10 mouse cellular contexts compared by ENCODE assay signal in genomic region chr5:107295061-107295816, GRCm38 (mm10). TPM values are rescaled to one million over a fixed set of nuclear protein-coding genes. Genes with fewer than 3 reads are reported as not detected.
DNase-seq lines count a peak whose midpoint lies in the region; ATAC-seq and TF ChIP-seq lines count a peak whose summit lies in the region.
"Had no signal": no experiment of that assay in that cellular context is flagged by ENCODE, and none has a peak within 500 bp of the region (broad histone marks: within the 10 kb centered on the region; RNA-seq: fewer than 3 reads in every experiment).

No protein-coding gene starts in this region.

- H3K4me1 ChIP-seq in heart, embryonic 11.5 days (ENCODE audit: control insufficient read depth, insufficient read depth, low read length), result no peaks in the 10 kb centered on the region
- no peaks in the 10 kb centered on the region for H3K4me1 ChIP-seq in forebrain, postnatal 0 days (ENCODE audit: insufficient read depth)
- H3K4me1 ChIP-seq in forebrain, embryonic 12.5 days, result peaks cover 13% of the 10 kb centered on the region

- no peak overlapping the region for H3K9ac ChIP-seq in heart, embryonic 11.5 days (ENCODE audit: low read depth, low read length)
- H3K9ac ChIP-seq in forebrain, postnatal 0 days, result no peak overlapping the region
- H3K9ac ChIP-seq in forebrain, embryonic 12.5 days, result no peak overlapping the region
- H3K9ac ChIP-seq: lung, embryonic 15.5 days had no signal

- no peak overlapping the region for H3K4me3 ChIP-seq in heart, embryonic 11.5 days (ENCODE audit: low read depth, low read length)
- H3K4me3 ChIP-seq in forebrain, postnatal 0 days (ENCODE audit: low read depth, low read length), result no peak overlapping the region
- H3K4me3 ChIP-seq in forebrain, embryonic 12.5 days (replicated peaks), result no peak overlapping the region
- H3K4me3 ChIP-seq: lung, embryonic 15.5 days had no signal

- WGBS in heart, embryonic 11.5 days (ENCODE audit: insufficient replicate concordance), result 58% methylated on average over 8 of the region's 8 CpGs
- 68% methylated on average over 8 of the region's 8 CpGs for WGBS in forebrain, postnatal 0 days
- WGBS in forebrain, embryonic 12.5 days, result 78% methylated on average over 8 of the region's 8 CpGs

- no peak for ATAC-seq in heart, embryonic 11.5 days (replicated peaks; ENCODE audit: insufficient number of reproducible peaks, low FRiP score, low TSS enrichment)
- ATAC-seq in CD4-positive, CD25-positive, alpha-beta regulatory T cell, adult 4 months, result peak; percentile 66
- ATAC-seq in forebrain, postnatal 0 days, result no peak
- no peak for ATAC-seq in forebrain, embryonic 12.5 days (ENCODE audit: low FRiP score)

- H3K27ac ChIP-seq in heart, embryonic 11.5 days (ENCODE audit: low read depth, low read length), result no peak overlapping the region
- no peak overlapping the region for H3K27ac ChIP-seq in forebrain, postnatal 0 days (ENCODE audit: low read depth, low read length)
- H3K27ac ChIP-seq in forebrain, embryonic 12.5 days, result no peak overlapping the region

- H3K36me3 ChIP-seq in heart, embryonic 11.5 days (ENCODE audit: control insufficient read depth, insufficient read depth, low read length), result no peaks in the 10 kb centered on the region
- H3K36me3 ChIP-seq in forebrain, postnatal 0 days (ENCODE audit: insufficient read depth), result no peaks in the 10 kb centered on the region
- H3K36me3 ChIP-seq in forebrain, embryonic 12.5 days (replicated peaks), result no peaks in the 10 kb centered on the region
- H3K36me3 ChIP-seq: lung, embryonic 15.5 days had no signal

- no peak for TF ChIP-seq CTCF in forebrain, postnatal 0 days (IDR thresholded peaks at IDR 0.05; ENCODE audit: low read depth)

- no peaks in the 10 kb centered on the region for H3K9me3 ChIP-seq in heart, embryonic 11.5 days (replicated peaks; ENCODE audit: control insufficient read depth, low read length)
- H3K9me3 ChIP-seq in forebrain, postnatal 0 days (ENCODE audit: low read length), result no peaks in the 10 kb centered on the region
- no peaks in the 10 kb centered on the region for H3K9me3 ChIP-seq in forebrain, embryonic 12.5 days
- H3K9me3 ChIP-seq: lung, embryonic 15.5 days had no signal

- DNase-seq in heart, adult 11 months, result peak; percentile 85
- peak; percentile 63 to 85 for DNase-seq in cerebellum, postnatal 25 days
- DNase-seq in lung, postnatal 4 days, result peak; percentile 43 to 55
- DNase-seq in forebrain, postnatal 0 days, result no peak
- no peak for DNase-seq in thymus, postnatal 4 days
- DNase-seq: heart, postnatal 14 days had no signal

- H3K27me3 ChIP-seq in heart, embryonic 11.5 days (ENCODE audit: control insufficient read depth, insufficient read depth, low read length), result 0 out of 2 replicates have a peak, but pooled peaks cover 3% of the 10 kb centered on the region
- H3K27me3 ChIP-seq in forebrain, postnatal 0 days (ENCODE audit: insufficient read depth, low read length), result no peaks in the 10 kb centered on the region; the same call in 1 of the 2 replicates
- H3K27me3 ChIP-seq in forebrain, embryonic 12.5 days, result peaks cover 24% of the 10 kb centered on the region
- H3K27me3 ChIP-seq: lung, embryonic 15.5 days had no signal

- no peak overlapping the region for H3K4me2 ChIP-seq in heart, embryonic 11.5 days
- H3K4me2 ChIP-seq in forebrain, postnatal 0 days (ENCODE audit: low read depth), result no peak overlapping the region
- H3K4me2 ChIP-seq in forebrain, embryonic 12.5 days, result no peak overlapping the region

RNA-seq across cellular contexts. Expression of gene Tgfbr3, which starts 5.8 kb away (rescaled TPM):
- 38.2 and 39.2 TPM in 2 replicates for polyA plus RNA-seq in heart, embryonic 11.5 days (2014; fragmentation: Nextera tagmentation; extraction: Ambion mirVana)
- polyA plus RNA-seq in CD4-positive, CD25-positive, alpha-beta regulatory T cell, adult 4 months (2017; shearing (Covaris generic)), result 1 to 10 TPM; 4.4 to 7.8 TPM
- 5.5 and 14.3 TPM in 2 replicates for total RNA-seq in forebrain, postnatal 0 days (2014; rRNA removed)
- polyA plus RNA-seq in forebrain, postnatal 0 days (2015; fragmentation: Nextera tagmentation; extraction: Ambion mirVana), result 2.3 and 3.4 TPM in 2 replicates
- polyA plus RNA-seq in forebrain, embryonic 12.5 days (2016; fragmentation: Nextera tagmentation; extraction: Ambion mirVana), result 4.0 and 5.7 TPM in 2 replicates

RNA-seq across cellular contexts. Expression of gene Brdt, which starts 35.7 kb away (rescaled TPM):
- 0.87 and 0.94 TPM in 2 replicates for polyA plus RNA-seq in heart, embryonic 11.5 days (2014; fragmentation: Nextera tagmentation; extraction: Ambion mirVana)
- 1 to 10 TPM in 1 of 2 experiments, under 1 TPM in 1; 0.91 to 1.3 TPM for polyA plus RNA-seq in CD4-positive, CD25-positive, alpha-beta regulatory T cell, adult 4 months (2017; shearing (Covaris generic))
- total RNA-seq in forebrain, postnatal 0 days (2014; rRNA removed), result 4.3 and 4.6 TPM in 2 replicates
- polyA plus RNA-seq in forebrain, postnatal 0 days (2015; fragmentation: Nextera tagmentation; extraction: Ambion mirVana), result 2.1 and 2.3 TPM in 2 replicates
- 1.4 TPM in 2 replicates for polyA plus RNA-seq in forebrain, embryonic 12.5 days (2016; fragmentation: Nextera tagmentation; extraction: Ambion mirVana)

Comparison
In these comparisons a context has a peak if more than half of its experiments do, and no peak if none do; other contexts are left out.
1. DNase-seq: peak in heart, adult 11 months (single experiment), cerebellum, postnatal 25 days (2 of 2) and lung, postnatal 4 days (2 of 2); none in forebrain, postnatal 0 days (single experiment) and thymus, postnatal 4 days (single experiment).